Mouse (Mus musculus) gastrocnemius, postnatal 25 days (tissue): Measurements from ENCODE around the gene Tnfrsf4. TPM values are rescaled to one million over a fixed set of nuclear protein-coding genes. Genes with fewer than 3 reads are reported as not detected.

Experiments used
- DNase-seq: peaks from one replicate; pipeline ENCODE4 v3.0.0; 2022
- long read RNA-seq, 2 experiments: library from polyadenylated mRNA; stranded (forward); transcript quantifications; one replicate each; pipeline ENCODE4 v2.0.0; 2021
- total RNA-seq, 2 experiments: library from RNA; stranded (reverse); gene quantifications; 1 replicate in 1 of 2; 2 replicates in 1 of 2; pipeline ENCODE4 v1.2.3; 2021

The Tnfrsf4 gene
- total RNA-seq = under 1 TPM; 0.51 to 0.80 TPM
- long read RNA-seq, experiment 1 = 0 reads
- long read RNA-seq, experiment 2, partial matches to known transcripts = 0 of 1 reads
- long read RNA-seq, experiment 2, other reads (novel, unspliced or antisense) = 0 of 1 reads

- no peak for DNase-seq
Observed at GRCm38 (mm10) chr4:156013637-156014036, at the start of gene Tnfrsf4. Gene Tnfrsf4, plus strand, starts transcription at chr4:156013843.

DNA sequence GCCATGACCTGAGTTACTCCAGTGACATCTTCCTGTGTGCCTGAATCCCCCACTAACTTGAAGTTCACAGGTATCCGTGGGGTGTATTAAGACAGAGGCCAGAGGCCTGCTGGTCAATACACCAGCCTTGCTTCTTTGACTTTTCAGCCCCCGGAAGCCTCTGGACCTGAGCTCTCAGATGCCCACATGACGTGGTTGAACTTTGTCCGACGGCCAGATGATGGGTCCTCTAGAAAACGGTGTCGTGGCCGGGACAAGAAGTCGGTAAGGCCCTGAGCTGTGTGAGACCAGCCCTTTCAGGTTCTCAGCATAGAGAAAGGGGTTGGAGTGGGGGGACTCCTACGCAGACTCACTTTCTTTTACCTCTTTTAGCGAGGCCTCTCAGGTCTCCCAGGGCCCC, 49.2 kb upstream of the Tnfrsf4 start:
- DNase-seq = no peak

GRCm38 (mm10) chr4:155969043-155969653, 44.5 kb upstream of the Tnfrsf4 start:
- DNase-seq = no peak

GRCm38 (mm10) chr4:155970286-155970685, 43.4 kb upstream of the Tnfrsf4 start:
- no peak for DNase-seq

DNA sequence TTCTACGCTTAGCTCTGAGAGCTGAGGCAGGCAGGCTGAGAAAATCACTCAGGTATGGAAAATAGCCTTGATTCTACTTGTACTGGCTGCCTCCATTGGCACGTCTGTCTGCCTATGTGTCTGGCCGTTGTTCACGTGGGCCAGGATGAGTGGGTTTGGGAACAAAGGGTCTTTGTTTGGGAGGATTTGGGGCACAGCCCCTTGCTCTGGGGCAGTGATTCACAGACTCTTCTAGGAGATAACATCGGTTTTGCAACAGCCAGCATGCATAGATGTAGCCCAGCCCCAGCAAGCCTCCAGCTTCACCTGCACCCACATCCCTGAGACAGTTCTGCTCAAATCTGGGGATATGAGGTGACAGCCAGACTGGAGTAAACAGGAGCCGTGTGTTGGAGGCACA, 41.0 kb upstream of the Tnfrsf4 start:
- no peak for DNase-seq

GRCm38 (mm10) chr4:155973239-155973638, 40.4 kb upstream of the Tnfrsf4 start:
- no peak for DNase-seq

- DNase-seq = no peak
Observed at GRCm38 (mm10) chr4:155981436-155982082, 32.1 kb upstream of the Tnfrsf4 start.

DNA sequence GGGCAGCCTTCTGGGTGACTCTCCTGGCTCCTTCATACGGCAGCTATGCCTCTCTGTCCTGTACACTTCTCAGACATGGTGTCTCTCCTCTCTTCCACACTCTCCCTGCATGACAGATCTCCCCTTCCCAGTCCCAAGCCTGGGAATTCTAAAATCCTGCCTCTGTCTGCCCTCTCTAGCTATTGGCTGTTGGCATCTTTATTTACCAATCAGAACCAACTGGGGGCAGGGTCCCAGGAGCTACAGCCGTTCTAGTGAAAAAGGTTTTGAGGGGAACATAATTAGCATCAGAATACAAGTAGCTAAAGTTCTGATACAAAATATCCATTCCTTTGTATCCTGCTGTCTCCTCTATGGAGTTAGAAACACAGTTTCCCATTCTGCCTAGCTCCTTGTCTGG, 29.9 kb upstream of the Tnfrsf4 start:
- DNase-seq = no peak

GRCm38 (mm10) chr4:155991211-155991907, 22.3 kb upstream of the Tnfrsf4 start:
- DNase-seq = no peak

DNA sequence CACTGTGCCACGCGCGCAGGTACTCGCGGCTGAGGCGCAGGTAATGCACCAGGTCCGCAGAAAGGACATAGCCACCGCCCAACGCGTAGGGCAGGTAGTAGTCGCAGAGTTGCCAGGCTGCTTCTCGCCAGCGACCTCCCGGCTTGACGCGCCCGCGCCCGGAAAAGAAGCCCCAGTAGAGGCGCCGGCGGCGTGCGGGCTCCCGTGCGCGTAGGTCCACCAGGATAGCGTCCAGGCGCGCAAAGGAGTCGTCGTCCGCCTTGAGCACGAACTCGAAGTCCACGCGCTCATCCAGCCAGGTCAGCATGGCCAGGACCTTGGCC, 21.8 kb upstream of the Tnfrsf4 start:
- no peak for DNase-seq

GRCm38 (mm10) chr4:155992241-155992905, 21.3 kb upstream of the Tnfrsf4 start, which contains the start of the genes B3galt6 and Sdf4:
Gene B3galt6, minus strand, starts transcription at chr4:155992649.
Gene Sdf4, plus strand, starts transcription at chr4:155992872.
- DNase-seq = no peak

DNA sequence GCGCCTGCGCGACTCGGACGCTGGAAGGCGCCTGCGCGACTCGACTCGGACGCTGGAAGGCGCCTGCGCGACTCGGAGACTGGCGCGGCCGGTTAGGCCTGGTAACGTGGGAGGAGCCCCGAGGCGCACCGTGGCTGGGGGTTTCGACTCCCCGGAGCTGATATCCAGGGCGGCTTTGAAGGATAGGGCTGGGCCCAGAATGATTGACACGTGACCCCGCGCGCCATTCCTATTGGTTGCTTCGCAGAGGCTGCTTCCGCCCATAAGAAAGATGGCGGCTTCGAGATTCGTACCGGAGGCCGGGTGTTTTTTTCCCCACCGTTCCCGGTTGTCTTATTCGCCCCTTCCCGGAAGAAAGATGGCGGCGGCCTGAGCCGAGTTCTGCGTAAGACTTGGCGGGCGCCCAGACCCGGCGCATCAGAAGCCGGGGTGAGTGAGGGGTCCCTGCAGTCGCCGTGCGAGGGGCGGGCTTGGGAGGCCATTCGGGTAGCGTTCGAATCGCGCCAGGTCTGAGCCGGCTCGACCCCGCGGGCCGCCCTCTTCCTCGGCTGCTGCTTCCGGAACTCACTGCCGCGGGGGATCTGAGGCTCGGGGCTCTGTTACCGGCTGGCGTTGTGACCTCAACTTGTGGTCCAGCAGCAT, 20.6 kb upstream of the Tnfrsf4 start:
- DNase-seq = peak; percentile 94

- no peak for DNase-seq
Observed at GRCm38 (mm10) chr4:155993606-155994005, 20.0 kb upstream of the Tnfrsf4 start.

DNA sequence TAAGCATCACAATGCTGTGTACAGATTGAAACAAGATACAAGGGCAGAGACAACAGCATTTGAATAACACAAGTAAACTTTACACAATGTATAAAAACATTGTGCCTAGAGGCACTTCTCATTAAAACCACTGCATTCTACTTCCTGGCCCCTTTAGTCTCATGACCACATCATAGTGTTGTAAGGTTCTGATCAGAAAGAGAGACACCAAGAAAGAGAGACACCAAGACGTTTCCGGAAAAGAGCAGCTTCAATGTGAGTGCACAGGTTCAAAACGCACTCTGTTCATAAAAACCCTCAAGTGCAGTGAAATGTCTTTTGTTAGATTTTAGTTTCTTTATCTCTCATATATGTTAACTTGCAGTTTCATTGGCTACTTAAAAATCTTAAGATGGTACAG, 9.5 kb upstream of the Tnfrsf4 start:
- DNase-seq = no peak

- no peak for DNase-seq
Observed at GRCm38 (mm10) chr4:156008369-156008768, 5.3 kb upstream of the Tnfrsf4 start.

DNA sequence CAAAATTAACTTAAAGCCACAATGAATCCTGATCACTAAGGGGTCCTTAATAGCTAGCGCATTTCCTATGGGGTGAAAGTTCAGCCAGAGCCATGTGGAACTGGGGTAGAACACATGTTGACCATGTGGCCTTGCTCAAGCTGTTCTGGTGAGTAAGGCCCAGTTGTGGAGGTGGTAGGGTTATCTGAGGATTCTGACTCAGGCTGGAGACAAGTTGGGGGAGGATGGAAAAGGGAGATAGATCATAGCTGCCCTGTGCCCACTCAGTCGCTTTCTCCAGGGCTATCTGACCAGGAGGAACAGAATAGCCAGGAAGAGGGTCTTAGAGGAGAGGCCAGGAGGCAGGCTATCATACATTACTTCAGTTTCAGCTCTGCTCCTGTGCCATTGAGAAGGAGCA, 793 bp downstream of the Tnfrsf4 start:
- no peak for DNase-seq

DNA sequence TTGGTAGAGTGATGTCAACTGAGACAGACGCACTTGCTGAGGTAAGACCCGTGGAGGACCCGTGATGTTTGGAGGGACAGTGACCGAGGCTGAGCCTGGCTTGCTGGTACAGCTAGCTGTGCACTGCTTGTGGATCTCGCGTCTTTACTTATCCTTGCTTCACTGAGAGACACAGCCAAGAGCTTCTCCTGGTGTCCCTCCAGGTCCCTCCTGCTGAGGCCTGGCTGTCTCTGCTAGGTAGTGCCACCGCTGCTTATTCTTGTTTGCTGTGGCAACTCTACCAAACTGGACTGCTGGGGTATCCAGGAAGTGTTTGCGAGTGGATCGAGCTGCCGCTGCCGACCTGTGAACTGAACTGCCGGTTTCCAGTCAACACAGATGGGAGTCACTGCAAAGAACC, 6.1 kb downstream of the Tnfrsf4 start:
- peak; percentile 37 for DNase-seq

- DNase-seq = no peak
Observed at GRCm38 (mm10) chr4:156021381-156021780, 7.7 kb downstream of the Tnfrsf4 start.

- DNase-seq = no peak
Observed at GRCm38 (mm10) chr4:156021942-156022419, 8.3 kb downstream of the Tnfrsf4 start.

DNA sequence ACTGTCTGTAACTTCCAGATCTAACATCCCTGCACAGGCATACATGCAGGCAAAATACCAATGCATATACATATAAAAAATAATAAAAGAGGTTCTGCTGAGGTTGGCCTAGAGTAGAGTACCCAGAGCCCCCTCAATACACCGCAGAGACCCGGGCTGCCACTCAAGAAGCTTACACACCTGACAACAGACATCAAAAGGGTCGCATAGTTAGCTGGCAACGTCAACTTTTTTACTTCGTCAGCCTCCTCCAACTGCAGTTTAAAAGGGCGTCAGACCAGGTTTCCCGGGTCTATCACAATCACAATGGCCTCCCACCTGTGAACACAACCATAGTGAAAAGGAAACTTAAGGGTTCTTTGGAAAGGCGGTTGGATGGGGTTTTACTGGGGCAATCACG, 9.9 kb downstream of the Tnfrsf4 start:
- DNase-seq = no peak

DNA sequence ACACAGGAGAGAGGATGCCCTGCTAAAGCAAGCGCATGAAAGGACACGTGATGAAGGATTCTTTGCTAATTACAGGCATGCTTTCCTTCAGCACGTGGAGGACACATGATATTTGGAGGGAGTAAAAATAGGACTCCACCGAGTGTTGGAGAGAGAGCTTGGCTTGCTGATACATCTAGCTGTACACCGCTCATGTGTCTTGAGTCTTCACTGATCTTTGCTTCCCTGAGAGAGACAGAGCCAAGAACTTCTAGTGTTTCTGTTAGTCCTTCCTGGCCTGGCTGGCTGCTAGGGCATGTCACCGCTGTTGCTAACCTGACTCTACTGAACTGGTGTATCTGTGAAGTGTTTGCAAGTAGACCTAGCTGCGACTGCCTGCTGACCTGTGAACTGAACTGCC, 10.5 kb downstream of the Tnfrsf4 start:
- DNase-seq = peak; percentile 64

- no peak for DNase-seq
Observed at GRCm38 (mm10) chr4:156026013-156026412, 12.4 kb downstream of the Tnfrsf4 start, which contains the start of gene Tnfrsf18. Gene Tnfrsf18, plus strand, starts transcription at chr4:156026164.
